Mouse (Mus musculus) spleen, adult 12 weeks (tissue): ENCODE data around the gene Gm45783.
"Not testable (repeated sequence)": the region's sequence is repeated elsewhere in the genome, so short reads cannot be mapped to it uniquely, and the experiment has no call there.

Source experiments
- DNase-seq: peaks from one replicate; pipeline ENCODE4 v3.0.0; 2022; ENCODE audit warnings: low spot score

Gene Gm45783

DNA sequence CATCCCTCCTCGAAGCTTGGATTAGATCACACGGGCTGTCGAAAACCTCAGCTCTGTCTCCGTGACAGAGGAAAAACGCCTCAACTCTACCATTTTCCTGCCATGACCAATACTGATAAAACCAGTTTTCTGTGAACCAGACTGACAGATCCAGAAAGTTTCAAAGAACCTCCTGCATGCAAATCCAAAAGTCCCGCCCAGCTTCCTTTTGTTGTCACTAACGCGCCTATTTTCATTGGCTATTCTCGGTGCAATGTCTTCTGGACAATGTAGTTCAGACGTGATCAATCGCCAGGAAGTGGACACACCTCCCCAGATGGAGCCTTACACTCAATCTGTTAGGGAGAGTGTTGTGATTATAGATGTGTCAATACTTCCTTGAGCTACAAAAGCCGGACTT is at the start of gene Gm45783:
Gm45783 (minus strand) TSS at position 143 of the 400 bp plus-strand sequence.
- DNase-seq, result not testable (repeated sequence)

DNA sequence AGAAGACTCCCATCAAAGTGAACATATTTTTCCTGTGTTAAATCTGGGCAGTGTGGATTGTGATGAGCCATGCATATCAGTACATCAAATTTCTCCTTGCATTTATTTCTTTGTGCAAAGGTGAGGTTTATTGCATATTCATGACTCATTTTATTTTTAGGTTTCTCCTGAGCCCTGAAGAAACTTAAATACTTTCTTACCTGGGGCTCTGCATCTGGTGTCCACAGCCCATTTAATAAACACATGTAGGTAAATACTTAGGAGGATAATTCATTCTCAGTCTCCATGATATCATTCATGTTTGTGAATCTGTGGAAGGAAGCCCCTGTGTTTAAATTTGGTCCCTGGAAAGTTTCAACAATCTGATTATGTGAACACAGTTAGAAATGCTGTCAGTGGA is 25.2 kb upstream of the Gm45783 start, which contains the start of gene Vmn2r31:
Vmn2r31 (minus strand) TSS at position 101 of the 400 bp plus-strand sequence.
- not testable (repeated sequence) for DNase-seq

DNA sequence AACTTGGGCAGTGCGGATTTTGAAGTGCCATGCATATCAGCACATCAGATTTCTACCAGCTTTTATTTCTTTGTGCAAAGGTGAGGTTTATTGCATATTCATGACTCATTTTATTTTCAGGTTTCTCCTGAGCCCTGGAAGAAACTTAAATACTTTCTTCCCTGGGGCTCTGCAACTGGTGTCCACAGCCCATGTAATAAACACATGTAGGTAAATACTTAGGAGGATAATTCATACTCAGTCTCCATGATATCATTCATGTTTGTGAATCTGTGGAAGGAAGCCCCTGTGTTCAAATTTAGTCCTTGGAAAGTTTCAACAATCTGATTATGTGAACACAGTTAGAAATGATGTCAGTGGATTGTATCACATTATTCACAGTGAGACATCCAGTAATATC is 36.9 kb downstream of the Gm45783 start, which contains the start of gene Vmn2r30:
Vmn2r30 (minus strand) TSS at position 101 of the 400 bp plus-strand sequence.
- not testable (repeated sequence) for DNase-seq

- DNase-seq, result no peak
Measured at GRCm38 (mm10) chr7:7295595-7295994, 78.8 kb downstream of the Gm45783 start.
